Mouse (Mus musculus): ENCODE data around the gene Khdc1b. TPM values are rescaled to one million over a fixed set of nuclear protein-coding genes. Genes with fewer than 3 reads are reported as not detected.
"Not testable (repeated sequence)": the region's sequence is repeated elsewhere in the genome, so short reads cannot be mapped to it uniquely, and the experiment has no call there.

Khdc1b gene
- polyA plus RNA-seq (2014; fragmentation: Nextera tagmentation; extraction: Ambion mirVana): not detected in 2 replicates

GRCm38 (mm10) chr1:21383256-21383655, at the start of gene Khdc1b:
Khdc1b (plus strand) TSS chr1:21383556.
- no peaks in the 10 kb centered on the region for H3K36me3 ChIP-seq (ENCODE audit: control insufficient read depth, insufficient read depth, low read length)
- no peak within 1 kb of the TSS for H3K4me2 ChIP-seq (ENCODE audit: low read depth, severe bottlenecking)
- DNase-seq (ENCODE audit: low spot score) (no peak), ATAC-seq (ENCODE audit: insufficient number of reproducible peaks, low FRiP score, low TSS enrichment, low read depth) (no peak)
- H3K9me3 ChIP-seq (ENCODE audit: control insufficient read depth, low read length): no peaks in the 10 kb centered on the region
- WGBS: 91% methylated on average over 1 of the region's 1 CpGs
- no peak within 1 kb of the TSS for H3K27ac ChIP-seq (replicated peaks; ENCODE audit: low read depth, low read length)
- H3K9ac ChIP-seq (ENCODE audit: low read length): no peak within 1 kb of the TSS
- H3K27me3 ChIP-seq (ENCODE audit: control insufficient read depth, insufficient read depth, low read length): no peaks in the 10 kb centered on the region
- no peak within 1 kb of the TSS for H3K4me3 ChIP-seq (ENCODE audit: low read depth, low read length)
- H3K4me1 ChIP-seq (ENCODE audit: control insufficient read depth, insufficient read depth, low read length): no peaks in the 10 kb centered on the region

GRCm38 (mm10) chr1:21335836-21336235, 47.5 kb upstream of the Khdc1b start:
- DNase-seq (ENCODE audit: low spot score): no peak
- no peak overlapping the region for H3K4me2 ChIP-seq (ENCODE audit: low read depth, severe bottlenecking)
- H3K4me1 ChIP-seq (ENCODE audit: control insufficient read depth, insufficient read depth, low read length): no peaks in the 10 kb centered on the region
- no peaks in the 10 kb centered on the region for H3K27me3 ChIP-seq (ENCODE audit: control insufficient read depth, insufficient read depth, low read length)
- no peak for ATAC-seq (ENCODE audit: insufficient number of reproducible peaks, low FRiP score, low TSS enrichment, low read depth)
- H3K9me3 ChIP-seq (ENCODE audit: control insufficient read depth, low read length): no peaks in the 10 kb centered on the region
- no peak overlapping the region for H3K9ac ChIP-seq (ENCODE audit: low read length)
- H3K27ac ChIP-seq (replicated peaks; ENCODE audit: low read depth, low read length): no peak overlapping the region
- H3K4me3 ChIP-seq (ENCODE audit: low read depth, low read length): no peak overlapping the region
- H3K36me3 ChIP-seq (ENCODE audit: control insufficient read depth, insufficient read depth, low read length): no peaks in the 10 kb centered on the region

GRCm38 (mm10) chr1:21340745-21341144, 42.6 kb upstream of the Khdc1b start:
- Histone ChIP-seq H3K4me2 (ENCODE audit: low read depth, severe bottlenecking) (no peak overlapping the region), H3K4me3 (ENCODE audit: low read depth, low read length) (no peak overlapping the region), H3K9ac (ENCODE audit: low read length) (no peak overlapping the region), H3K36me3 (ENCODE audit: control insufficient read depth, insufficient read depth, low read length) (no peaks in the 10 kb centered on the region), H3K4me1 (ENCODE audit: control insufficient read depth, insufficient read depth, low read length) (no peaks in the 10 kb centered on the region), H3K9me3 (ENCODE audit: control insufficient read depth, low read length) (no peaks in the 10 kb centered on the region), H3K27ac (replicated peaks; ENCODE audit: low read depth, low read length) (no peak overlapping the region), H3K27me3 (ENCODE audit: control insufficient read depth, insufficient read depth, low read length) (no peaks in the 10 kb centered on the region)
- no peak for ATAC-seq (ENCODE audit: insufficient number of reproducible peaks, low FRiP score, low TSS enrichment, low read depth)
- WGBS: 100% methylated on average over 1 of the region's 1 CpGs
- DNase-seq (ENCODE audit: low spot score): no peak

GRCm38 (mm10) chr1:21344253-21344652, 39.1 kb upstream of the Khdc1b start:
- H3K4me3 ChIP-seq (ENCODE audit: low read depth, low read length): no peak overlapping the region
- H3K27me3 ChIP-seq (ENCODE audit: control insufficient read depth, insufficient read depth, low read length): no peaks in the 10 kb centered on the region
- ATAC-seq (ENCODE audit: insufficient number of reproducible peaks, low FRiP score, low TSS enrichment, low read depth) (no peak), DNase-seq (ENCODE audit: low spot score) (peak; percentile 27)
- no peak overlapping the region for H3K4me2 ChIP-seq (ENCODE audit: low read depth, severe bottlenecking)
- WGBS: 63% methylated on average over 4 of the region's 4 CpGs
- H3K36me3 ChIP-seq (ENCODE audit: control insufficient read depth, insufficient read depth, low read length): no peaks in the 10 kb centered on the region
- no peaks in the 10 kb centered on the region for H3K4me1 ChIP-seq (ENCODE audit: control insufficient read depth, insufficient read depth, low read length)
- H3K27ac ChIP-seq (replicated peaks; ENCODE audit: low read depth, low read length): no peak overlapping the region
- no peaks in the 10 kb centered on the region for H3K9me3 ChIP-seq (ENCODE audit: control insufficient read depth, low read length)
- no peak overlapping the region for H3K9ac ChIP-seq (ENCODE audit: low read length)

GRCm38 (mm10) chr1:21344752-21345151, 38.6 kb upstream of the Khdc1b start:
- not testable (repeated sequence) for H3K4me2 ChIP-seq (ENCODE audit: low read depth, severe bottlenecking); H3K9ac ChIP-seq (ENCODE audit: low read length); H3K27me3 ChIP-seq (ENCODE audit: control insufficient read depth, insufficient read depth, low read length); H3K4me1 ChIP-seq (ENCODE audit: control insufficient read depth, insufficient read depth, low read length); H3K36me3 ChIP-seq (ENCODE audit: control insufficient read depth, insufficient read depth, low read length); H3K9me3 ChIP-seq (ENCODE audit: control insufficient read depth, low read length); DNase-seq (ENCODE audit: low spot score); ATAC-seq (ENCODE audit: insufficient number of reproducible peaks, low FRiP score, low TSS enrichment, low read depth); H3K27ac ChIP-seq (replicated peaks; ENCODE audit: low read depth, low read length); H3K4me3 ChIP-seq (ENCODE audit: low read depth, low read length)
- WGBS: 89% methylated on average over 7 of the region's 7 CpGs

GRCm38 (mm10) chr1:21349341-21349740, 34.0 kb upstream of the Khdc1b start, which contains the start of gene Khdc1a:
Khdc1a (plus strand) TSS chr1:21349641.
- no peak for DNase-seq (ENCODE audit: low spot score)
- Histone ChIP-seq H3K36me3 (ENCODE audit: control insufficient read depth, insufficient read depth, low read length) (no peaks in the 10 kb centered on the region), H3K9ac (ENCODE audit: low read length) (no peak within 1 kb of the TSS), H3K4me3 (ENCODE audit: low read depth, low read length) (no peak within 1 kb of the TSS), H3K27me3 (ENCODE audit: control insufficient read depth, insufficient read depth, low read length) (no peaks in the 10 kb centered on the region), H3K4me1 (ENCODE audit: control insufficient read depth, insufficient read depth, low read length) (no peaks in the 10 kb centered on the region), H3K27ac (replicated peaks; ENCODE audit: low read depth, low read length) (no peak within 1 kb of the TSS), H3K4me2 (ENCODE audit: low read depth, severe bottlenecking) (no peak within 1 kb of the TSS), H3K9me3 (ENCODE audit: control insufficient read depth, low read length) (no peaks in the 10 kb centered on the region)
- WGBS: 63% methylated on average over 2 of the region's 2 CpGs
- ATAC-seq (ENCODE audit: insufficient number of reproducible peaks, low FRiP score, low TSS enrichment, low read depth): no peak

GRCm38 (mm10) chr1:21368031-21368430, 15.3 kb upstream of the Khdc1b start, which contains the start of gene Khdc1c:
Khdc1c (plus strand) TSS chr1:21368331.
- H3K9ac ChIP-seq (ENCODE audit: low read length); H3K4me2 ChIP-seq (ENCODE audit: low read depth, severe bottlenecking); H3K4me3 ChIP-seq (ENCODE audit: low read depth, low read length); H3K4me1 ChIP-seq (ENCODE audit: control insufficient read depth, insufficient read depth, low read length); ATAC-seq (ENCODE audit: insufficient number of reproducible peaks, low FRiP score, low TSS enrichment, low read depth); H3K27ac ChIP-seq (replicated peaks; ENCODE audit: low read depth, low read length); H3K27me3 ChIP-seq (ENCODE audit: control insufficient read depth, insufficient read depth, low read length); H3K36me3 ChIP-seq (ENCODE audit: control insufficient read depth, insufficient read depth, low read length); H3K9me3 ChIP-seq (ENCODE audit: control insufficient read depth, low read length); DNase-seq (ENCODE audit: low spot score): not testable (repeated sequence)
- WGBS: 73% methylated on average over 1 of the region's 1 CpGs

GRCm38 (mm10) chr1:21391138-21391671, 7.8 kb downstream of the Khdc1b start:
- 63% methylated on average over 6 of the region's 6 CpGs for WGBS
- H3K4me2 ChIP-seq (ENCODE audit: low read depth, severe bottlenecking): no peak overlapping the region
- no peaks in the 10 kb centered on the region for H3K27me3 ChIP-seq (ENCODE audit: control insufficient read depth, insufficient read depth, low read length)
- DNase-seq (ENCODE audit: low spot score) (no peak), ATAC-seq (ENCODE audit: insufficient number of reproducible peaks, low FRiP score, low TSS enrichment, low read depth) (no peak)
- H3K4me3 ChIP-seq (ENCODE audit: low read depth, low read length): no peak overlapping the region
- no peaks in the 10 kb centered on the region for H3K36me3 ChIP-seq (ENCODE audit: control insufficient read depth, insufficient read depth, low read length)
- H3K4me1 ChIP-seq (ENCODE audit: control insufficient read depth, insufficient read depth, low read length): no peaks in the 10 kb centered on the region
- H3K9me3 ChIP-seq (ENCODE audit: control insufficient read depth, low read length): no peaks in the 10 kb centered on the region
- H3K9ac ChIP-seq (ENCODE audit: low read length): no peak overlapping the region
- no peak overlapping the region for H3K27ac ChIP-seq (replicated peaks; ENCODE audit: low read depth, low read length)

GRCm38 (mm10) chr1:21402804-21403203, 19.4 kb downstream of the Khdc1b start:
- ATAC-seq (ENCODE audit: insufficient number of reproducible peaks, low FRiP score, low TSS enrichment, low read depth) (no peak), DNase-seq (ENCODE audit: low spot score) (no peak)
- Histone ChIP-seq H3K4me1 (ENCODE audit: control insufficient read depth, insufficient read depth, low read length) (no peaks in the 10 kb centered on the region), H3K27ac (replicated peaks; ENCODE audit: low read depth, low read length) (no peak overlapping the region), H3K27me3 (ENCODE audit: control insufficient read depth, insufficient read depth, low read length) (no peaks in the 10 kb centered on the region), H3K36me3 (ENCODE audit: control insufficient read depth, insufficient read depth, low read length) (no peaks in the 10 kb centered on the region), H3K9ac (ENCODE audit: low read length) (no peak overlapping the region), H3K9me3 (ENCODE audit: control insufficient read depth, low read length) (no peaks in the 10 kb centered on the region), H3K4me2 (ENCODE audit: low read depth, severe bottlenecking) (no peak overlapping the region), H3K4me3 (ENCODE audit: low read depth, low read length) (no peak overlapping the region)
- 81% methylated on average over 8 of the region's 8 CpGs for WGBS
